Mouse (Mus musculus): ENCODE measurements at regions not wholly inside any gene's neighbourhood (a gene's known extent, or its start where the extent isn't known, plus 50 kb on each side); places are given as distances from the start of the nearest gene placed in this dataset.

DNA sequence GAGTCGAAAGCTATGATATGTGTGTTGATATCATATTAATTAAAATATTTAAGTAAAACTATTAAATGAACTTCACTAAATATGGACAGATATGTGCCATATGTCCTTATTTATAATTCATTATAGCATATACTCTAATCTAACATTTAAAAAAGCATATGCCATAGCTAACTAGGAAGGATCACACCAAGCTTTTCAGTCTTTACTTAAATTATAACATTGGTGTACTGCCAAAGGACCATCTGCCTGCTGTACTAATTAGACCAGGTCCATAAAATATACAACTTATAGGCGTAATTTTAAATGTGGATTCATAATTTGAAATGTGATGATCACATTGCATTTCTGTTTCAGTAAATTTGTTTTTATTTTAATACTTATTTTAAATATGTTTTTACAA, 651.9 kb upstream of the Klhl1 start:
- no peak for DNase-seq (ENCODE audit: extremely low spot score, low read depth, low spot score)

DNA sequence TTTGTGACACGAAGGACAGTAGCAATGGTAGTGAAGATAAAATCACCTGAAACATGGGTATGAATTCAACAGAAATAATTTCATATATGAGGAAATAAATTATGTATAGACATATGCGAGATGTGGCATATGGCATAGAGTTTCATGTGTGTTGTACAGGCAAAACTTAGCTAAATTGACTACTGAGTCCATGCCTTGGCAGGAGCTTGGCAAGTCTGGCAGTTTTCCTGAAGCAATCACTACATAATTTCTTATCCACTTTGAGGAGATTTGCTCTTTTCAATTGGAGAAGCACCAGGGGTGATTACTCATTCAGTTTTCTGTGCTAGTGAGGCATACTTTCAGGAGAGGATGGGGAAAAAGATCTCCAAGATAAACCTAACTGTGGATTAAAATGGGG, 646.9 kb upstream of the Klhl1 start:
- DNase-seq (ENCODE audit: extremely low spot score, low read depth, low spot score) = no peak

DNA sequence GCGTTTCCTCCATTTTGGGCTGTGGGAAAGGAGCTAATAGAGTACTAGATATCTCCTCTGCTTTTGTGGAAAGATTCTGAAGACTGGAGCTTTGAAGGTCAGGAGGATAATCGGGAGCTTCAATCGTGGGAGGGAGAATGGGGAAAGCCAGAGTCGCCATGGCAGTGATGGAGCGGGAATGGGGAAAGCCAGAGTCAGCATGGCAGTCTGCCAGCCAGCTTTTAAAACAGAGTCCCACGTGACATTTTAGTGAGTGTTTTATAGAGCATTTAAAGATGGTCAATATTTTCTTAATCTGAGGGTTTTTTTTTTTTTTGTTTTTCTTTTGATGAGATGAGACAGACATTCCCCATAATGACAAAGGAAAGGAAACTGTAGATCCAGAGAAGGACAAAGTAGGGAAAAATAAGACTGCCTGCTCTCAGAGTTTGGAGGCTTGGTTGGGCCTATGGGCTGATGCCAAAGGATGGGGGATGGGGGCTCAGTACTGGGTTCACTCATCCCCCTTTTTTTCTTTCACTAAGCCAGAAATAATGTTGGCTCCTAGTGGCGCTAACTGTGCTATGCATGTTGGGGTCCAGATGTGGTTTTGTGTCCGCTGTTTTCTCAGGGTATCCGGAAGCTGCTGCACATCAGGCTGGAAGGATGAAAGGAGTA, 630.2 kb upstream of the Klhl1 start:
- DNase-seq (ENCODE audit: extremely low spot score, low read depth, low spot score) = no peak

DNA sequence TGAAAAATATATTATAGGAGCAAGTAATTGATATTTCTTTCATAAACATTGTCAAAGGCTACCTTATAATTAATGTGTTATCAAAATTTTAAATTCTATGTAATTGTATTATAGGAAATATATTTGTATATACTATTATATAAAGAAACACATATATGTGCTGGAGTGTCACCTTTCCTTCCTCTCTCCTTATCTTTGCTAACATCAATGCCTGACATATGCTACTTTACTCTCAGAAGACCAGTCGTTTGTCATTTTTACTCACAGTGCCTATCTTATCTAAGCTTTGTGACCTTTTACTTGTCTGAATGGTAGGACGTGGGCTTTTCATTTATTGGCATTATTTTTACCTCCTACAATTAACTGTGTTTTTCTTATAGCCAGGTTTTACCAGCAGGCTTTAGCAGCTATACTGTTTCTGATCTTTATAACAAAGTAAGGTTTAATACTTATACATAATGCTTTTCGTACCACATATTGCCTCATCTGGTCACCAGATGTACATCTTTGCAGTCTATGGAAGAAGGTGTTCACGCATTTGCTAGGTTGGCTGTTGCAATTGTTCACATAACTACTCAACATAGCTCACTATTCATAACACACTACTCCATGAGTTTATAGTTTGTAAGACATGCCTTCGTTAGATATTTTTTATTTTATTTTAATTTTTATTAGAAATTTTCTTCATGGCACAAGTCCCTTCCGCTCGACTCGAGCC, 597.2 kb upstream of the Klhl1 start:
- no peak for DNase-seq (ENCODE audit: extremely low spot score, low read depth, low spot score)

DNA sequence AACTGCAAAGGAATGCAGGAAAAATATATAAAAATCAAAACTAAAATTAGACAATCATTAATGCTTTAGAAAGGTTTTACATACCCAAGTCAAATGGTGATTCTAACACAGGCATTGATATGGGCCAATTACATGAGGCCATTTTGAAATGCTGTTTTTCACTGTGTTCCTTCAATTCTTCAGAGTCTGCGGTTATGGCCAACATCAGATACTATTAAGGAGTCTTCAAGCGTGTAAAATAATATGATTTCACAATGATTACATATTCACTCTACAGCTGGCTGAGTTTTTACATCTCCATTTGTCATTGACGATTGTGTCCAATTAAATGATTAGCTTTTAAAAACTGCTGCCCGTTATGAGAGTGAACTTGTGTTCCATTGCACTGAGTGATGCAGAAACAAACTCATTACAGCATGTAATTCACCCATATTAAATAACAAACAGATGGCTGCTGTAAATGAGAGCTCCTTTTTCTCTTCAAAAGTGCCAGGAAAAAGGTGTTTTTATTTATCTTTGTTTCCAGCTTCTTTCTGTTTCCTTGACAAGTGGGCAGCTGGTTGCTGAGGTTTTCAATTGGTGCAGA, 582.3 kb upstream of the Klhl1 start:
- DNase-seq (ENCODE audit: extremely low spot score, low read depth, low spot score) = no peak

DNA sequence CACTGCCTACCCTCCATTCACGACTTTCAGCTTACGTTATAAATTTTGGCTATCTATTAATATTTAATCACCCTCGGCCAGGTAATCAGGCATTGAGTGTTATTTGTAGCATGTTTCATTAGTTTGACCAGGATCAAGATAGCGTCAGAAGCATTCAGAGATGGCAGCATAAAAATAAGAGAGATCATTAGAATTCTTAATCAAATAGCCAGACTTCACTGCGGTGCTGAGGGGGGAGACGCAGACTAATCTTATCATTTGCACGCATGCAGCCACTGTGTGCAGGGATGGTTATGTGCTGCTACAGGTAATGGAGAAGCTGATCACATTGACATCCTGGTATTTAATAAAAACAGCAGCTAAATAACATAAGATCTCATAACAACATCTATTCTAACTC, 574.5 kb upstream of the Klhl1 start:
- no peak for DNase-seq (ENCODE audit: extremely low spot score, low read depth, low spot score)

DNA sequence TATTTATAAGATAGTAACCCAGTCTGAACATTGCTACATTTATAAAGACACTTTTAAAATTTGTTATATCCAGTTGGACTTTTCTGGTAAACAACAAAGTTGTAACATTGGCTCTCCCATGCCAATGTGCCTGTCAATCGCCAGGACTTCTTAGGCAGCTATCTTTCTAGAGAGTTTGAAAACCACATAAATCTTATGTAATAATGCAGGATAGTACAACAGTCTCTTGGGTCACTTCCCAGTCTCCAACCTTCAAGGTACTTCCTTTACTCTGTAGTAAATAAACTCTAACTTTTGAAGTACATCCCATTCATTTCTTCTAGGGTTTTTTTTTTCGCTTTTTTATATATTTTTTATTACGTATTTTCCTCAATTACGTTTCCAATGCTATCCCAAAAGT, 570.0 kb upstream of the Klhl1 start:
- DNase-seq (ENCODE audit: extremely low spot score, low read depth, low spot score) = no peak

DNA sequence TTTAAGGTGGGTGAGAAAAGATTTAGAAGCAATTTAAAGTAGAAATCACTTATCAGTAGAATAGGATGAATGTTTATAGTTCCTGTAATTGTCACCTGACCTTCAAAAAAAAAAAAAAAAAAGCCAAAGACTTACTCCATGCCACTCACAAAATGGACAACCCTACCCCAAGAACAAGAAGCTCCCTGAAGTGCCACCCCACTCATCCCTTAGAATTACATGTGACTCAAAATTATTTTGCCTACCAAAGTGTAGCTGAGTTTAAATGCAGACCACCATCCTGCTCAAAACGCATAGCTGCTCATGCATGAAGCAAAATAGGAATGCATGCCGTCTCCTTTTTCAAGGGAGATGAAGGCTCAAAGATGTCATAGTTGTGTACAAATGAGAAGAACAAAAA, 568.4 kb upstream of the Klhl1 start:
- DNase-seq (ENCODE audit: extremely low spot score, low read depth, low spot score) = no peak

DNA sequence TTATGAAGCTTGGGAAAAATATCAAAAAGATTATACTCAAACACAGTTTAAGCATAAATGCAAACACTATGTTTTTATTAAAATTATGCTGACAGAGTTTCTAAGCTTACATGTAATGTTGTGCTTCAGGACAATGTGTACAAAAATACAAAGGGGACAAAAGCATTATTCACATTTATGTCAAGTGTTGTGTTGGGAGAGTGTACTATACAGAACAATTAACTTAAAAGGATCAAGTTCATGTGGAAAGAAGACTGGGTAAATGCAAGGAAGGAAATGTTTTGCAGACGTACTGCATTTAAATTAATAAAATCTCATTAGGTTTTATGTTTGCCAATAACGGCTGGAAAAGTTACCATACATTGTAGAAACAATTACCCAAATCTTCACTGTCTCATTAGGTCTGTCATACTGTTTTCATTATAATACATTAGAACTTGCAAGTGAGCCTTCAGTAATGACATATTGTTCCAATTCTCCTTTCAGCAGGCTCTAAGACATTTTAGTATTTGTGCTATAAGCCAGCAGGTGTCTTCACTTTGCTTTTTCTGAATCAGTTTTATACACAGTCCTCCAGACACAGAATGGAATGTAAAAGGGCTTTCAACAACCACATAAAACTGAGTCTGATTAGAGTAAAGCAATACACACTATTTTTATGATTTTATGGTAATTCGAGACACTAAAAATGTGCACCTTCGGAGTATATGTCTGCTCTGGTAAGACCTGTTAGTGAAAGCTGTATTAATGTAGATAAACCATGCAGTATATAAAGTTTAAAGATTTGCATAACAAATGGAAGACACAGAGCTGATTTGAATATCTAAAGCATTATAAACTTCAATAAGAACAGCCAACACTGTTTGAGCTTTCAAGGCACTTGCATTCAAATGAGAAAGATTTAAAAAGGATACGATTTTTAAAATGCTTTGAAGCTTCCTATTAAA, 567.7 kb upstream of the Klhl1 start:
- DNase-seq (ENCODE audit: extremely low spot score, low read depth, low spot score) = peak; percentile 82

DNA sequence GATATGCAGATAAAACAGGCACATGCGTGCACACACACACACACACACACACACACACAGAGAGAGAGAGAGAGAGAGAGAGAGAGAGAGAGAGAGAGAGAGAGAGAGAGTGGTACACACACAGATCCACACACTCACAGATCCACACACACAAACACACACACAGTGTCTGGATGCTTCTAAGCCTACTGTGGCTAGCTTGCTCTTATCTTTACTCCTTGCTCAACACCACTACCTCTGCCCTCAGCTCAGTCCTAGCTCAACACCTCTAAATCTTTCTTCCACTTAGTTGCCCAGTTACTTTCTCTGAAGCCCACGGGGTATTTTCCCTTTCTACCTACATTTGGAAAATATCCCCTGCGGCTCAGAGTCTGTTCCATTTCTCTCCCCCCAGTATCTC, 555.9 kb upstream of the Klhl1 start:
- no peak for DNase-seq (ENCODE audit: extremely low spot score, low read depth, low spot score)

DNA sequence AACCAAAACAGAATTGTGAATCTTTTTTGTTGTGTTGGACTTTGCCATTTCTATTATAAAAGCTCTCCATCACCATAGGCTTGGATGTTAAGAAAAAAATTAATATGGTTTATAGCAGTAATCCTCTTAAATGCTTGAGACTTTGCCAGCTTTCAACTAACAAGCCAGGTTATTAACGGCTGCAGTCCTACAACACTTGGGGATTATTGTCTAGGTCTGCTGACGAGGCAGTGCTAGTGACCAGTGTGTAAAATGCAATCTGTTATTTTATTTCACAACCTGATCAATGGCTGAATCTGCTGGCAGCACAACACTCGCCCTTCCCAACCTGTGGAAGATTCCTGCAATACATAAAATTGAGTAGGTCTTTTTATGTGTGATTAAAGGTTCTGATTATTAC, 549.9 kb upstream of the Klhl1 start:
- no peak for DNase-seq (ENCODE audit: extremely low spot score, low read depth, low spot score)

DNA sequence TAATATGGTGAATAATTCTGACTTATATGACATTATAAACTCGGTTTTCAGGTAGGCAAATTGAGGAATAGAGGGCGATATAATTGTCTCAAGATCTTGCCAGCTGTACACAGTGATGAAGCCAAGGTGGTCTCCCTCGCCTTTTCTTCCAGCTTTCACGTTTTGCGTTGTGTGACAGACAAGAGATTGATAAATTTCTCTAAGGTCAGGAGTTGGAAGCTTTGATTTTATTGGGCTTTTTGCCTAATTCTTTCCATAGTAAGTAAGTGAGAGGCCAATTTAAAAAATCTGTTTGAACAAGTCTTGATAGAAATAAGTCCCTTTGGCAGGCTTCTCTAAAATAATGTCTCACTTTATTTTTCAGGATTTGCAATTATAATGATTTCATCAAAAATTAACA, 549.4 kb upstream of the Klhl1 start:
- no peak for DNase-seq (ENCODE audit: extremely low spot score, low read depth, low spot score)

DNA sequence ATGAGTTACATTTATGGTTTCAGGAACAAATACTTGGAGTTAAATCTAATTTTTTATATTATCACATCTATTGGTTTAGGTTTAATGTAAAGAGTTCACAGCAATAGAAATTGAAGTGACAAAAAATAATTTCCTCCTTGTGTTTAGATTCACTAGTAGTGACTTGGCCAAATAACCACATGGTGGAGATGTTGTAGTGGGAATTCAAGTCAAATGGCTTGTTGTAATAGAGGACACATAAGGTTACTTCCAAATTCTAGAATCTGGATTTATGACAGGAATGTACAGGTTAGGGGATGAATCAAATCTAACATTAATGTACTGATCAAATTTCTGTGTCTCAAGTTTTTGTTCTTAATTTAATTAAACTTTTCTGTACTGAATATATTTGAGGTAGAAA, 526.4 kb upstream of the Klhl1 start:
- no peak for DNase-seq (ENCODE audit: extremely low spot score, low read depth, low spot score)

DNA sequence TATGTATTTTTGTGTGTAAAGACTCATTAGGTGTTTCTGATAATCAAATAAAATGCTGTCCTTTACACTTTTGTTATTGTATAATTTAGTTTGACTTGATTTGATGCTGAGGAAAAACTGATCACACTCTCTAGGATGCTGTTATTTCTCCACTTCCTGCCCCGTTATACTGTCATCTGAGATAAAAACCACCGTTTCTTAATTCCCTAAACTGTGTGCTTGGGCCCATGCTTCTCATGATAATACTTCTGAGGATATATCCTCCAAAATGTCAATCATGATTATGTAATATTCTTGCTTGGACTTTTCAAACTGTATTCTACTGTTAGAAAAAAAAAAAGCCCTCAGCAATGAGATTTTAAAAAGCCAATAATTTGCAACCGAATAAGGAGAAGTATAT, 520.9 kb upstream of the Klhl1 start:
- no peak for DNase-seq (ENCODE audit: extremely low spot score, low read depth, low spot score)

DNA sequence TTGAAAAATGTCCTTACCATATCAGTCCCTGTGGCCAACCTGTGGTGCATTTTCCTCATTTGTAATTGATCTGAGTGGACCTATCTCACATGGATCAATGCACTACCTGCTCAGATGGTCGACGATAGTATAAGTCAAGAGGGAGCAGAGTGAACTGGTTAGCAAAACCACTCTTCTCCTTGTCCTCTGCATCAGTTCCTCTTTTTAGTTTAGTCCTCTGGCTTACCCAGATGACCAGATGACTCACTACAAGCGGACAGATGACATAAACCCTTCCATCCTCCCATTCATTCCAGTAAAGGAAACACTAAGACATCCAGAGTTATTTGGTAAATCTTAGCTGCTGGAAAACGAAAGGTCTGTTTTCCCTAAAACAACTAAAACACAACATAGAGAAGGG, 509.6 kb upstream of the Klhl1 start:
- no peak for DNase-seq (ENCODE audit: extremely low spot score, low read depth, low spot score)

DNA sequence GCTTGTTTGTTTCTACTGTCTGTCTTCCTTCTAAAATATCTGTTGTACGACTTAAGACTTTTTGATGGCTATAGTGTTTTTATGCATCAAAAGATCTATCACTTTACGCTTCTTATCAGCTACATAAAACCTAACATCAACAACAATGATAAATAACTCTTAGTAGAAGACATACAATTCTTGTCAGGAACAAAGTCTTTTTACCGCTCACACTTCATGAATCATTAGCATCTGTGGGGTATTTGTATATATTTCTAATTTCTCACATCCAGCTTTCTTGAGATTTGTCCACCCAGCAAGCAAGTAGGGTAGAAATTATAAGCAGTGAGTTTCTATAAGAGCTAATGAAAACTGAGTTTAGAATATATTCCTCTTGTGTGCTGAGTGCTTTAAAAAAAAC, 487.4 kb upstream of the Klhl1 start:
- no peak for DNase-seq (ENCODE audit: extremely low spot score, low read depth, low spot score)

DNA sequence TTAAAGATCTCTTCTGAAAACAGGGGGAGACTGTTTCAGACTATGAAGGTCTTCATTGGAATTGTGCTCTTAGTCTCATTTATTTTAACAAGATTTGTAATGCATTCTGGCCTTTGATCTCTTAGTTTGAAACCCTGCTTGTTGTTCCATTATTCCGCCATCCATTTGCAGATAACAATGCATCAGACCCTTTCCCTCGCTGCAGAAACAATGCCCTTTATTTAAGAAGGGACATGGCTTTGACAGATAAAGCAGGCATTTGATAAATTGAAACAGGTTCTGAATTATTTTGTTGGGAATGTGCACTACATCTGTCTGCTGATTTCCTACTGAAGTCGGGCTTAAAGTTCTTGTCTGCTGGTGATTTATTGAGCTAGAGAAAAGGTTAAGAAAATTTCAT, 476.2 kb upstream of the Klhl1 start:
- no peak for DNase-seq (ENCODE audit: extremely low spot score, low read depth, low spot score)

DNA sequence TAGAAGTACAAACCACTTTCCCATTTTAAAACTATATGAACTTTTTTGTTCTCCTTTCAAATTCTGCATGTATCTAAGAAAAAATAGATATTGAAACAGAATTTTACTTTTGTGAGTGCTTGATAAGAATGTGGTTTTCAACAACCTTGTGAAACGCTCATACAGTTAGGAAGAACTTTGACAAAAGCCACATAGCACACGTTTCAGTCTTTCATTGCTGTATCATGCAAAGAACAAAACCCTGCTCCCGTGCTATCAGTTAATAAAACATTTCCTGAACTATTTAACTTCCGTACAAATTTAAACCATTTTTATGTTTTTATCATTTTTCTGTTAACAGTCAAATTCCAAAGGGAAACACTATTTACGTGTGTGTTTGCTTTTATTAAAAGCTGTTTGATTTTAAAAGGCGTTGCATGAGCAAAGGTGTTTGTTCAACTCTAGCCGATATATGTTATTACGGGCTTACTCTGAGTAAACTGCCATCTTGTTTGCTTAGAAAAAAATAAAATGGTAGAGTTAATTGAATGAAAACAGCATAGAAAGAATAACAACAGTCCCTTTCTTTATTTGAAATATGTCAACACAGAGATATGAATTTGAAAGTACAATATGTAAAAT, 471.8 kb upstream of the Klhl1 start:
- no peak for DNase-seq (ENCODE audit: extremely low spot score, low read depth, low spot score)

DNA sequence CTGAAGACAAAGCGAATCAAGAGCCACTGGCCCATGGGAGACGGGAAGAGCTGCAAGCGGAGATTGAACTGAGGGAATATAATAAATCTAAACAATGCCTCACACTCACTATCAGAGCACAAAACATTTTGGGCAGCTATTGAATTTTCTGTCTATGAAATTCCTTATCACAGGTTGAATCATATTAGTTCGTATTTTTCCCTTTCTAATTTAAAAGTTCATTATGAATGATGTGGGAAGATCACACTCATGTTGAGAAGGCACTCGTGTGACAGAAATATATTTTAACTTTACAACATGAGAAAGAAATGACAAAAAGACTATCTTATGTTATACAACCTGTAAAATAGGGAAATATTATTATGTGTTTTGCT, 444.2 kb upstream of the Klhl1 start:
- no peak for DNase-seq (ENCODE audit: extremely low spot score, low read depth, low spot score)

DNA sequence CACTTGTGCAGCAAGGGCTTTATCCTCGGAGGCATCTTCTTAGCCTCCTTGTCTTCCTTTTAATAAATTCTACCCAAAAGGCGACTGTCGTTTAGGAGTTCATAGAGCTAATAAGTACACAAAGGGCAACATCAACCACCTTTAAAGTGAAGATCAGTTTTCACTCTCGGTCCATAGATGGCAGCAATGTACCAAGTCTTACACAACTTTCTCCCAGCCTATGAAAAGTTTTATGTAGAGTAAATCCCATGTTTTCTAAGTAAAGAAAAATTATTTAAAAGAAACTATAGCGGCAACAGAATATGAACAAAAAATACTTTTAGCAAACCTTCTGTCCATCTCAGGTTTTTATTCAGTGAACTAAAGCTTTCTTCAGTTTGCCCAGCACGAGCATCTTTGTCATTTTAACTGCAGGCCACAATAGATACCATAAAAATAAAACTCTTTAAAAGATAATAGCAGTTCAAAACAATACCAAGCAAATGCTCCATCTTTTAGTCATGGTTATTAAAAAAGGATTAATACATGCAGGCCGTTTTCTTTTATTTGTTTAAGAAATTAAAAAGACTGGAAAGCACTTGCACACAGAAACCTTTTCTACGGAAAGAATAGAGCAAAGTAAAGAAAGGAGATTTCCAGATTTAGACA, 443.6 kb upstream of the Klhl1 start:
- no peak for DNase-seq (ENCODE audit: extremely low spot score, low read depth, low spot score)

DNA sequence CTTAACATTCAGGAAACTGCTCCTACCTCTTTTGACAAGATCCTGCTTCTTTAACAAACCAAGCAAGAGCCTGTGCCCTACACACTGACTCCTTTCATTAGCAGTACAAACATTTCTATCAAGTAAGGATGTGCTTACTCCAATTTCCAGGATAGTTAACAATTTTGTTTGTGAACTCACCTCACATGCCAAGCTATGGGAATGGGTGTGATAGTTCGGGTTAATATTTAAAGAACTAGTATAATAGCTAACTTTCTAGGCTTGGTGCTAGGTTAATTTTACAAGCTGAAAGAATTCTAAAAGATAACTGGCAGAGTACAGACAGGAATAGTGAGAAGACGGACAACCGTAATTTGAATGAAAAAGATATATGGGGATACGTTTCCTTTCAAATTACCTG, 437.2 kb upstream of the Klhl1 start:
- DNase-seq (ENCODE audit: extremely low spot score, low read depth, low spot score) = no peak

Measured in hindlimb bud, embryonic 11.5 days (tissue).